Mouse (Mus musculus) kidney, postnatal 14 days (tissue): ENCODE measurements around the gene Olfr26.
"Not testable (repeated sequence)": the region's sequence is repeated elsewhere in the genome, so short reads cannot be mapped to it uniquely, and the experiment has no call there.

ENCODE experiments used
- DNase-seq: peaks from one replicate; pipeline ENCODE4 v3.0.0; 2022; ENCODE audit warnings: mixed read lengths

Olfr26 gene

DNA sequence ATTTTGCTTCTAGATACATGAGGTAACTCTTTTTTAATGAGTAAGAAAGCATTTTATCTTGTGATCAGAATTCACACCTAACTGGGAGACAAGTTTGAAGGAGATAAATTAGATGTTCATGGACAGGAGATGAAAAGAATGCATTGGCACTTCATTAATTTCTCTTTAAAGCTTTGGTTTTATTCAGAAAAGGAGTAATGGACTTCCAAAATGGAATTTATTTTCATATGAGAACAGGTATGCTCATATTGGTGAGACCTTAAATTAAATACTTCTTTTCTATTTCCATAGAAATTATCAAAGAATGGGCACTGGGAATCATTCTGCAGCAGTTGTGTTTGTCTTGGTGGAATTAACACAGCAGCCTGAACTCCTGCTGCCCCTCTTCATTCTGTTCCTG, at the start of gene Olfr26:
Gene Olfr26, plus strand, starts transcription at position 301 of the 400 bp plus-strand sequence.
- no peak for DNase-seq

DNA sequence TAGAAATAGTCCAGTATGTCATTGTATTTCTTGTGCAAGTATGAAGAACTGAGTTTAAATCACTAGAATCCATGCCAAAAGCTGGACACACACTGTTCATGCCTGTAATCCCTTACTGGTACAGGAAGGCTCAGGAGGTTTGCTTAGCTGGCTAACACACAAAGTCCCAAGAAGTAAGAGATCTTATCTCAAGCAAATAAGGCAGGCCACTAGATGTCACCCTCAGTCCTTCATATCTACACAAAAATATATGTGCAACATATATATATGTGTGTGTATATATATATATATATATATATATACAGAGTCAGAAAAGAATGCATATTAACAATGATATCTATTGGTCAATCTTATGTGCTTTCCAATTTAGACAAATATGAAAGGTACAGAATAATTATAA, 49.2 kb upstream of the Olfr26 start:
- DNase-seq: no peak

DNA sequence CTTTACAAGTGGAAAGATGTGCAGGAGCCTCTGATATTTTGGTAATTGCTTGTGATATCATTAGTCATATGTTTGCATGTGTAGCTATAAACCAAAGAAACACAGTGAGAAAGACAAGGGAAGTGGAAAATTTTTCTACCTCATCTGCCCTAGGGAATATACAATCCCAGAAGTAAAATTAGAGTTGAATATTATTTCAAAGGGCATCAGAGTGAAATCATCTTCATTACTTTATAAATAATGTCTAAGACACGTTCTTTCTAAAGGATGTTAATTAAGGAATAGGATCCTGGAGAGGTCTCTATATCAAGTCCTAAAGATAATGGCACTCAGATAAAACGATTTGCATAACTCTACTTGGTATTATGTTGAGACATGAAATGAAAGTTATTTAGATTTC, 40.5 kb upstream of the Olfr26 start, which contains the start of gene Olfr922:
Gene Olfr922, plus strand, starts transcription at position 301 of the 400 bp plus-strand sequence.
- DNase-seq: no peak

DNA sequence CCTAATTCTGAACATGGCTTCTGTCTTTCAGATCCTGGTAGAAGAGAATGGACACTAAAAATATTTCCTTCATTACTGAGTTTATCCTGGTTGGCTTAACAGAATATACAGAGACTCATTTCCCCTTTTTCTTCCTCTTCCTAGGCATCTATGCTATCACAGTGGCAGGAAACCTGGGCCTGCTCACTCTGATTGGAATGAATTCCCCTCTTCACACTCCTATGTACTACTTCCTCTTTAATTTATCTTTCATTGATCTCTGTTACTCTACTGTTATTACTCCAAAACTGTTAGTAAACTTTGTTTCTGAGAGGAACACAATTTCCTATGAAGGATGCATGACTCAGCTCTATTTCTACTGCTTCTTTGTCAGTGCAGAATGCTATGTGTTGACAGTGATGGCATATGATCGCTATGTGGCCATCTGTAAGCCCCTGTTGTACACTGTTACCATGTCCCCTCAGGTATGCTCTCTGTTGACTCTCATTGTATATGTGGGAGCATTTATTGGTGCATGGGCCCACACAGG, 39.3 kb upstream of the Olfr26 start:
- DNase-seq: no peak

DNA sequence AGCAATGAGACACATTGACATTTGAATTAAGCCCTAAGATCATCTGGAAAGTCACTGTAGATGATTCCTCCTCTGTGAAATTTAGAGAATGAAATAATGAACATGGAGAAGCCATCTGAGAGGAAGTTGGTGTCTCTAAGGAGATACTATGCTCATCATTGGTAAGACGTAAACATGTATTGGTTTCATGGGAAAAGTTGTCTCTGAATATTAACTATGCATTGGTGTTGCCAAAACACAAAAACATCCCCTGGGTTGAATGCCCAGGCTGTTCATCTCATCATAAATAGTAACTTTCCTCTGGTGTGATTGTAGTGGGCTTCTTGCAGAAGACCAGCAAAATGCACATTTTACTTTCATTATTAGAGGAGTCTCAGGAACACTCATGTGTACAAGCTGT, 28.6 kb upstream of the Olfr26 start, which contains the start of gene Olfr923:
Gene Olfr923, plus strand, starts transcription at position 301 of the 400 bp plus-strand sequence.
- no peak for DNase-seq

DNA sequence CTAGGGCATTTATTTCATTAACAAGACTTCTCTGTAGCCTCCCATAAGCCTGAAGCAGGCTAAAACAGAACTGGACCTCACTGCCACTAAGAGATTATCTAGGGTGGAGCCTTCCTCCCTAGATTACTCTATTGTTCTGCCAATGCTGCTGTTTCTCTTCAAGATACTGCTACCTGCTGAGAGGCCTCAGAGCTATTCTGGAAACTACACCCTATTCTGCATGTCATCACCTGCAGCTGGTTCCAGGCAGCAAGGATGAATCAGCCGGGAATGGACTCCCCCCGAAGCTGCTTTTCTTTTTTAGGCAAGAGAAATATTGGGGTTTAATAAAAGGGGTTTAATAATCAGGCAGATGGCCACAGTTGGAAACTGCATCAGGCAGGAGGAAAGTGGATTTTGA, 21.8 kb upstream of the Olfr26 start:
- no peak for DNase-seq

DNA sequence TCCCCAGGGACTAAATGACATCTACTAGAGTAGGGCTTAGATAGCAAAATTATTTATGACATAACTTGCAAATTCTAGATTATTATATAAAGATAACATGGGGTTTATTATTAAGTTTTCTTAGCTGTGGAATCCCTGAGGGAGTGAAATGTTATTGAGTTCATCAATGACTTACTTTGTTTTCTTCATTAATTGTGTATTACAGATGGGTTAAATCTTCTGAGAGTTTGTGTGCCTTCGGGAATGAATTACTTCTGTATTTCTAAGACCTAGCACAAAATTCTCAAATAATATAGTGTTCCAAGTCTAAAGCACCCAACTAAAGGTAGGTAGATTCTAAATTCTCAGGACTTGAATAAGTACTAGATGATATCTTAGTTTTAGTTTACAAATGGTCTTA, 10.7 kb upstream of the Olfr26 start, which contains the start of gene Olfr924:
Gene Olfr924, plus strand, starts transcription at position 301 of the 400 bp plus-strand sequence.
- no peak for DNase-seq

DNA sequence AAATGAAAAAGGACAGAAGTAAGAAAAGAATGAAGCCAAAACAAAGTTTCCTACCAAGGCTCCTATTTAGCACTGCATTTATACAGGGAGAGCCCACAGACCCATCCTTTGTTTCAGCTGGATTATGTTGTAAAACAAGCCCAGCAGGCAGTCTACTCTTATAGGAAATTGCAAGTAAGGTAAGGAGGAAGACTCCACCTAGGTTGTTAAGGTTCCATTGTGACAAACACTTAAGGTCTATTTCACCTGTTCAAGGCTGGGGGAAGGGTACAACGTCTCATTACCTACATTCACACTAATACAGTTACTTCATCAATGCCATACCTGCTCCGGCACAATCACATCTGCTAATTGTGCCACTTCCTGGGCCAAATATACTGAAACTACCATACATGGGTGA, 20.0 kb downstream of the Olfr26 start:
- not testable (repeated sequence) for DNase-seq

DNA sequence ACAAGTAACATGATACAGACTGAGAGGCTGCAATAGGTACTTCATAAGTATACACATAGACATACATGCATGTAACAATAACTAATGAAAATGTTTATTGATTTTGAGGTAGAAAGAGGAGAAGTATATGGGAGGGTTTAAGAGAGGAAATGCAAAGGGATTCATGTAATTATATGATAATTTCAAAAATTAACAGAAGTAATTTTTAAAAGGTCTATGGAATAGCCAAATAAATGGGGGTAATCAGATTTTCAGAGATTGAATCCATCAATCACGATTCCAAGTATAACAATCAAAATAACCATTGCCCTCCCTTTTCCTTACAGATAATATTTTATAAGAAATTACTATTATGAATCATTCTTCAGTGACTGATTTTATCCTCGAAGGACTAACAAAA, 22.0 kb downstream of the Olfr26 start, which contains the start of gene Olfr926:
Gene Olfr926, plus strand, starts transcription at position 301 of the 400 bp plus-strand sequence.
- DNase-seq: no peak
